16 mouse cellular contexts compared by ENCODE assay signal in genomic region chr5:127705225-127705624, GRCm38 (mm10).
"Had no signal": no experiment of that assay in that cellular context is flagged by ENCODE, and none has a peak within 500 bp of the region (broad histone marks: within the 10 kb centered on the region; RNA-seq: fewer than 3 reads in every experiment).

No protein-coding gene starts in this region.

- DNase-seq: liver, postnatal 0 days; lung, adult 2 months; lung, postnatal 14 days; lung, postnatal 36 days; right cerebral cortex, postnatal 14 days; thymus, adult 2 months; thymus, postnatal 25 days had no signal

- H3K9ac ChIP-seq: liver, postnatal 0 days; lung, embryonic 15.5 days; midbrain, embryonic 12.5 days; midbrain, embryonic 15.5 days; neural tube, embryonic 12.5 days; stomach, embryonic 15.5 days had no signal

- H3K4me3 ChIP-seq: lung, embryonic 15.5 days; megakaryocyte, embryonic 14.5 days; midbrain, embryonic 12.5 days; midbrain, embryonic 15.5 days; neural tube, embryonic 12.5 days; stomach, embryonic 15.5 days had no signal

- H3K9me3 ChIP-seq: lung, embryonic 15.5 days; midbrain, embryonic 15.5 days; neural tube, embryonic 12.5 days; stomach, embryonic 15.5 days had no signal

- H3K4me1 ChIP-seq: lung, embryonic 15.5 days; megakaryocyte, embryonic 14.5 days; midbrain, embryonic 12.5 days; midbrain, embryonic 15.5 days; stomach, embryonic 15.5 days had no signal

- ATAC-seq: liver, postnatal 0 days; lung, postnatal 0 days; midbrain, embryonic 15.5 days had no signal

- H3K36me3 ChIP-seq: lung, embryonic 15.5 days; midbrain, embryonic 12.5 days; midbrain, embryonic 15.5 days; neural tube, embryonic 12.5 days; stomach, embryonic 15.5 days had no signal

- H3K4me2 ChIP-seq: lung, embryonic 15.5 days; midbrain, embryonic 12.5 days; midbrain, embryonic 15.5 days; neural tube, embryonic 12.5 days; stomach, embryonic 15.5 days had no signal

- H3K27me3 ChIP-seq: lung, embryonic 15.5 days; megakaryocyte, embryonic 14.5 days; midbrain, embryonic 12.5 days; midbrain, embryonic 15.5 days; neural tube, embryonic 12.5 days; stomach, embryonic 15.5 days had no signal

- H3K27ac ChIP-seq: lung, embryonic 15.5 days; macrophage; midbrain, embryonic 12.5 days; midbrain, embryonic 15.5 days; neural tube, embryonic 12.5 days; stomach, embryonic 15.5 days; stomach, postnatal 0 days had no signal
